Mouse (Mus musculus) cerebellum, postnatal 4 days (tissue): ENCODE results near the gene Plekha5.

Source experiments
- DNase-seq, 2 experiments: peaks; one replicate each; pipeline ENCODE4 v3.0.0; 2022; ENCODE audit warnings: low spot score in 2 of 2, mixed read lengths in 1 of 2

The Plekha5 gene

GRCm38 (mm10) chr6:140611282-140611681 lies 187.4 kb downstream of the Plekha5 start:
- DNase-seq = no peak

- no peak for DNase-seq
Observed at GRCm38 (mm10) chr6:140611893-140612473, 188.1 kb downstream of the Plekha5 start.

- DNase-seq = no peak
Observed at GRCm38 (mm10) chr6:140613822-140614221, 190.0 kb downstream of the Plekha5 start.

GRCm38 (mm10) chr6:140614711-140615110 lies 190.9 kb downstream of the Plekha5 start:
- no peak for DNase-seq

GRCm38 (mm10) chr6:140620531-140621349 lies 196.9 kb downstream of the Plekha5 start:
- DNase-seq = no peak

- DNase-seq = no peak
Observed at GRCm38 (mm10) chr6:140621622-140622021, 197.8 kb downstream of the Plekha5 start.

GRCm38 (mm10) chr6:140622391-140623225 lies 198.8 kb downstream of the Plekha5 start, which contains the start of gene Aebp2:
Aebp2 (plus strand) TSS chr6:140622663.
- DNase-seq = no peak

- DNase-seq = peak; percentile 80 to 94
Observed at GRCm38 (mm10) chr6:140623226-140624095, 199.6 kb downstream of the Plekha5 start.

- DNase-seq = peak in 1 of 2 experiments; percentile 37
Observed at GRCm38 (mm10) chr6:140624096-140625051, 200.5 kb downstream of the Plekha5 start.

GRCm38 (mm10) chr6:140629176-140629859 lies 205.5 kb downstream of the Plekha5 start:
- no peak for DNase-seq

- DNase-seq = no peak
Observed at GRCm38 (mm10) chr6:140630306-140630705, 206.5 kb downstream of the Plekha5 start.

GRCm38 (mm10) chr6:140633616-140634015 lies 209.8 kb downstream of the Plekha5 start:
- DNase-seq = no peak

GRCm38 (mm10) chr6:140636290-140636689 lies 212.4 kb downstream of the Plekha5 start:
- no peak for DNase-seq

- no peak for DNase-seq
Observed at GRCm38 (mm10) chr6:140642010-140642409, 218.2 kb downstream of the Plekha5 start.

GRCm38 (mm10) chr6:140642655-140643054 lies 218.8 kb downstream of the Plekha5 start:
- DNase-seq = no peak

GRCm38 (mm10) chr6:140645931-140646330 lies 222.1 kb downstream of the Plekha5 start:
- no peak for DNase-seq
